Mouse (Mus musculus) G1E (cell line): ENCODE data around the gene Arhgap23. TPM values are rescaled to one million over a fixed set of nuclear protein-coding genes. Genes with fewer than 3 reads are reported as not detected.

Experiments used
- ATAC-seq: 2 replicates; pipeline ENCODE4 v1.8.0; 2016; ENCODE audit warnings: mild to moderate bottlenecking; ENCODE audit not compliant: insufficient number of reproducible peaks, poor library complexity, low FRiP score, severe bottlenecking; ENCODE audit errors: extremely low read depth
- DNase-seq: peaks from one replicate; pipeline ENCODE4 v3.0.0; 2012; ENCODE audit warnings: low spot score
- H3K27me3 ChIP-seq: 2 replicates; pipeline ENCODE4 v1.6.1; 2012; ENCODE audit warnings: mild to moderate bottlenecking, low read length, inconsistent platforms; ENCODE audit not compliant: insufficient read depth
- H3K36me3 ChIP-seq: replicated peaks from 2 replicates; pipeline ENCODE3; 2012; ENCODE audit warnings: mild to moderate bottlenecking, inconsistent platforms
- H3K4me1 ChIP-seq: 2 replicates; pipeline ENCODE4 v1.6.1; 2012; ENCODE audit warnings: low read depth, low read length, inconsistent platforms, mixed read lengths; ENCODE audit not compliant: insufficient read depth
- H3K4me3 ChIP-seq: 2 replicates; pipeline ENCODE4 v1.5.1; 2012; ENCODE audit warnings: low read depth, mild to moderate bottlenecking, inconsistent platforms, low read length, moderate library complexity, mixed read lengths
- H3K9me3 ChIP-seq: replicated peaks from 2 replicates; pipeline ENCODE4 v1.6.1; 2012; ENCODE audit warnings: inconsistent platforms
- CTCF ChIP-seq: IDR thresholded peaks from 2 replicates; pipeline ENCODE4 v1.5.1; 2012; ENCODE audit warnings: low read depth, low read length, inconsistent platforms, mixed read lengths
- GATA1 ChIP-seq: IDR thresholded peaks from 2 replicates; pipeline ENCODE4 v1.6.1; 2012; ENCODE audit warnings: borderline replicate concordance, low read length, inconsistent platforms, mixed read lengths
- GATA2 ChIP-seq: IDR thresholded peaks from 2 replicates; pipeline ENCODE4 v1.6.1; 2012; ENCODE audit warnings: low read depth, low read length, inconsistent platforms, borderline replicate concordance
- POLR2AphosphoS5 ChIP-seq: IDR thresholded peaks from 2 replicates; pipeline ENCODE4 v1.6.1; 2012; ENCODE audit warnings: low read depth, low read length, inconsistent platforms; ENCODE audit not compliant: insufficient replicate concordance
- TAL1 ChIP-seq: conservative IDR thresholded peaks from 2 replicates; pipeline ENCODE4 v1.6.1; 2012; ENCODE audit warnings: low read depth, low read length, inconsistent platforms, mixed read lengths
- polyA plus RNA-seq: library from polyadenylated mRNA; stranded (reverse); fragments of >175 nt; gene quantifications from 2 replicates; pipeline ENCODE4 v1.2.3, GENCODE M21; 2012
- total RNA-seq, 2 experiments: library from RNA; stranded (forward) in 1 of 2; stranded (reverse) in 1 of 2; fragments of 200-1000 nt in 1 of 2; fragments of >200 nt in 1 of 2; fragmentation: Nextera tagmentation in 1 of 2; gene quantifications; 2 replicates each; pipeline ENCODE4 v1.2.3; 2014 to 2017

Arhgap23 gene
- total and polyA plus RNA-seq, 3 experiments = 2.4 to 18.6 (median 17.9) TPM

DNA sequence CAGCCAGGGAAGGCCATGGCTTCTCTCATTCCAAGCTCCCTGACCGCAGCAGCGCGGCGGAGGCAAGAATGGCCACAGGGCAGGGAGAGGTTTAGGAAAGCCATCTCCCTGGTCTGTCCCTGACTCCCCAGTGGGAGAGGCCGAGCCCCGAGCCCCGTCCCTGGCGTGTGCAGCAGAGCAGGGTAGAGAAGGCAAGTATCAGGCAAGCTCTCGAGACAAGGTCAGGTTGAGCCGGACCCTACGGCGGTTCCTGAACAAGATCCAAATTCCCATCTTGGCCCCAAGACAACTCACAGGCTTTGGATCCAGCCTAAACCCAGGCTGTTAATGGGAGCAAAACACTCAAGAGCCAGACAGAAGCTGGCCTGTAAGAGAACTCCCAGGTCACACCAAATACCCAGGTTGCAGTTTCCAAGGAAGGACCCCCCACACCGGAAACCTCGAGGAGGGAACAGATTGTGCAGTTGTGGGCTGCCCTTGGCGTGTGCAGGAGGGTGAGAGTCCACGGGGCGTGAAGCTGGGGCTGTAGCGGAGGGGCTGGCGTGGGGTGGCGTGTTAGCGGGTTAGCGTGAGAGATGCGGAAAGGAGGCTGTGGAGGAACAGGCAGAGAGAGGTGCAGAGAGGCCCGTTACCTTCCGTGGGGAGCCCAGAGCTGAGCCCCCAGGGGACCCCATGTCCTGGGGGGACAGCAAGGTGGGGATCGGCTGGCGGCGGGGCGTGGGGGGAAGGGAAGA lies 106.6 kb downstream of the Arhgap23 start:
- Histone ChIP-seq H3K36me3 (no peaks in the 10 kb centered on the region), H3K27me3 (peaks cover 83% of the 10 kb centered on the region), H3K4me3 (no peak overlapping the region), H3K9me3 (no peaks in the 10 kb centered on the region), H3K4me1 (no peaks in the 10 kb centered on the region)
- TF ChIP-seq GATA2 = no peak
- ATAC-seq (no peak), DNase-seq (no peak)

DNA sequence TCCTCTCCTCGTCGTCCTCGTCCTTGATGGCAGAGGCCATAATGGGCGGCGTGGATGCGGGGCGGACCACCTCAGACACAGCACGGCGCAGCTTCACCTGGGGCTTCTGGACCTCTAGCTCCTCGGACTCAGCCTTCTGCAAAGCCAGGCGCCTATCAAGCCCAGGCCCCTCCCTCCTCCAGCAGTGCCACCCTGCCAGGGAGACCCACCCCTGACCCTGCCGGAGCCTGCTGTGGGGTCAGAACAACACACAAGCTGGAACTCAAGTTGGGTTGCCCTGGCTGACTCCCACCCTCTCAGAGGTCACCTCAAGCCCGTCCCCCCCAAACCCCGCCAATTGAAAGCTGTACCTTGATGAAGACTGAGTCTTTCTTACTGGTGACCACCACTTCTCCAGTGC lies 107.8 kb downstream of the Arhgap23 start:
- TF ChIP-seq TAL1 (no peak), CTCF (no peak), GATA1 (no peak), GATA2 (no peak), POLR2AphosphoS5 (no peak)
- Histone ChIP-seq H3K4me3 (no peak overlapping the region), H3K4me1 (no peaks in the 10 kb centered on the region), H3K36me3 (no peaks in the 10 kb centered on the region), H3K27me3 (peaks cover 80% of the 10 kb centered on the region), H3K9me3 (no peaks in the 10 kb centered on the region)
- DNase-seq (no peak), ATAC-seq (no peak)

DNA sequence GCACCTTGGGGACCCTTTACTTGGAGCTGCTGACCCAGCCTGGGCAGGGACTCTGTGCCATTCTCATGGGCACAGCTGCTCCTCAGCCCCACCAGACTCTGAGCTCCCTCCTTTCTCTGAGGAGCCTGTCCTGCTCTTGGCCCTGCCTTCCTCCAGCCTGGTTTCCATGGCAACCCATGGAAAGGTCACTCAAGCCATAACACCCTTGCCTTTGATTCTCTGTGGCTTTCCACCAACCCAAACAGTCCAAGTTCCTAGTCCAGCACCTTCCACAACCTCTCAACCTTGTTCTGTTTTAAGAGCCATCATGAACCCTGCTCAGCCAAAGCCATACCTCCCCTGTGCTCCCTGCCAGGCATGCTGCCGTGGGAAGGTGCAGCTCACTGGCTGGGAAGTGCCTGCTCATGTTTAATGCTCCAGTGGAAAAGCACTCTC lies 108.5 kb downstream of the Arhgap23 start:
- Histone ChIP-seq H3K4me3 (no peak overlapping the region), H3K36me3 (no peaks in the 10 kb centered on the region), H3K4me1 (no peaks in the 10 kb centered on the region), H3K27me3 (peaks cover 80% of the 10 kb centered on the region), H3K9me3 (no peaks in the 10 kb centered on the region)
- TF ChIP-seq TAL1 = no peak
- no peak for TF ChIP-seq GATA1
- no peak for TF ChIP-seq POLR2AphosphoS5
- ATAC-seq = no peak
- no peak for DNase-seq

DNA sequence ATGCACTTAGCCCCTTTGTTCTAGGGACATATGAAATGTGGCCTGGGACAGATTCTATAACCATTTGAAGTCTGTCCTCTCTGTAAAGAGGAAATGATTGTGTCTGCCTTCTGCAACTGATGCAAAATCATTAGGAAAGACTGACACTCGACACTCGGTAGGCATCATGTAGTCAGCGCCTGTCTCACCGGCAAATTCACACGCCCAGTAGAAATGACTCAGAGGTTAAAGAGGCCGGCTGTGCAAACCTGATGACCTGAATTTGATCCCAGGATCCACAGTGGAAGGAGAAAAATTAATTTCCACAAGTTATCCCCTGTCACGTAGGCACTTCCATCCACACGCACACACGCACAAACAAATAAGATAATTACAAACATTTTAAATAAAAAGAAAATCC lies 109.0 kb downstream of the Arhgap23 start:
- Histone ChIP-seq H3K27me3 (peaks cover 79% of the 10 kb centered on the region), H3K36me3 (no peaks in the 10 kb centered on the region), H3K9me3 (no peaks in the 10 kb centered on the region), H3K4me1 (no peaks in the 10 kb centered on the region), H3K4me3 (no peak overlapping the region)
- TF ChIP-seq TAL1 (no peak), CTCF (no peak), GATA2 (no peak), GATA1 (no peak), POLR2AphosphoS5 (no peak)
- DNase-seq (no peak), ATAC-seq (no peak)

DNA sequence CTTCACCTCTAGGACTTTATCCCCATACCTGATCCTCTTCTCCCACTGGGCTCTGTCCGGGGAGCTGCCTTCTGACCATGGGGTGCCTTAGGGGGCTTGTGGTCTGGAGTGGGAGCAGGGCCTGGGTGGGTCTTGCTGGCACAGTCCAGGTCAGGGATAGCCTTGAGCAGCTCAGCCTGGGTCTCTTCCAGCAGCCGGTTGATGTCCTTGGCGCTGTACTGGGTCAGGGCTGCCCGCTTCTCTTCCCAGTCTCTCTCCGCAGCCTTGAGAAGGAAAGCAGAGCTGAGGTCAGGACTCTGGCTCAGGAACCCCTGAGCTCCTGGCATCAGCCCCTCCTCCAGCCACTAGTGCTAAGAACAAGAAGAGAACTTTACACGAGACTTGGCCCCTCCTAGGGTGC lies 110.0 kb downstream of the Arhgap23 start:
- Histone ChIP-seq H3K27me3 (peaks cover 76% of the 10 kb centered on the region), H3K36me3 (no peaks in the 10 kb centered on the region), H3K4me1 (no peaks in the 10 kb centered on the region), H3K4me3 (no peak overlapping the region), H3K9me3 (no peaks in the 10 kb centered on the region)
- no peak for TF ChIP-seq POLR2AphosphoS5
- no peak for TF ChIP-seq GATA1
- no peak for TF ChIP-seq CTCF
- TF ChIP-seq TAL1 = no peak
- no peak for TF ChIP-seq GATA2
- ATAC-seq (no peak), DNase-seq (no peak)

DNA sequence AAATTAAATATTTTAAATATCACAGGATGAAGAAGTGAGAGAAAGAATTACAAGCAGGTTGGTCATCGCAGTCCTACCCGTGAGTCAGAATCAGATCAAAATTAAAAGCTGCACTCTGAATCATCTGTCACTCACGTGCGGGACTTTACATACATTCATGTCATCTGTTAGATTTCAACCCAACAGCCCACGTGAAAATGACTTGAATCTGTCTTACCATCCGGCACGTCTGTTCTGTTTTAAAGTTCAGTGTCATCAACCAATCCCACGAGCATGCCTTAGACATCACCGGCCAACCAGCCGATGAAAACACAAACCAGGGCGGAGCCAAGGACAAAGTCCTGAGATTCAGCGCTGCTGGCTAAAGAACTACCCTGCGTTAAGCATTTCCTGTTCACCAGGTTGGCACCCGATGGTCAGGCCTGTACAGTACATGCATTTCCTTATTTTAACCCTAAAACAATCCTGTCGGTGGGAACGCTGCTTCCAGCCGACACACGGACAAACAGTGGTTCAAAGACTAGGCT lies 113.0 kb downstream of the Arhgap23 start:
- Histone ChIP-seq H3K4me3 (no peak overlapping the region), H3K36me3 (no peaks in the 10 kb centered on the region), H3K9me3 (no peaks in the 10 kb centered on the region), H3K27me3 (peaks cover 66% of the 10 kb centered on the region), H3K4me1 (peaks cover 21% of the 10 kb centered on the region)
- no peak for ATAC-seq
- DNase-seq = no peak
- TF ChIP-seq GATA1 (no peak), TAL1 (no peak), CTCF (no peak), GATA2 (no peak), POLR2AphosphoS5 (no peak)

DNA sequence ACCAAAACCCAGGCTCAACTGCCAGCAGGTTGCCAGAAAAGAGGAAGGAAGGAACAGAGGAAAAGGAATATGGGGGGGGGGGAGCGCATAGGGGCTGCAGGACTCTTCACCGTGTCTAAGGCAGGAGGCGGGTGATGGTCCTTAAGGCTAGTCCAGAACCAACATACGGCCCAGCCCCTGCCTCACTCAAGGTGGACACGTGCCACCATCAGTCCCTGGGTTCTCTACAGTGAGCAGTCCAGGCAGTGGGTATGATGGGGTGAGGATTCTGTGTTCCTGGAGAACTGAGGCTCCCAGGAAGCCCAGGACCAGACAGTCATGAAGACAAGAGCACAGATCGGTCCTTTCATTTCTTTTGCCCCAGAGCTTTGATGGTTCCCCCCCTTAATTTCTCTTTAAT lies 114.7 kb downstream of the Arhgap23 start:
- TF ChIP-seq GATA2 = no peak
- no peak for TF ChIP-seq POLR2AphosphoS5
- TF ChIP-seq CTCF = no peak
- no peak for TF ChIP-seq GATA1
- no peak for TF ChIP-seq TAL1
- H3K27me3 ChIP-seq = peaks cover 60% of the 10 kb centered on the region

More for the DNA sequence above, 114.7 kb downstream of the Arhgap23 start:
- DNase-seq (no peak), ATAC-seq (no peak)
- H3K9me3 ChIP-seq = peaks cover 9% of the 10 kb centered on the region
- no peaks in the 10 kb centered on the region for H3K36me3 ChIP-seq
- no peak overlapping the region for H3K4me3 ChIP-seq
- peaks cover 21% of the 10 kb centered on the region for H3K4me1 ChIP-seq
